Mouse (Mus musculus) B cell, adult 2 months (primary cell): ENCODE measurements at regions not wholly inside any gene's neighbourhood (a gene's known extent, or its start where the extent isn't known, plus 50 kb on each side); places are given as distances from the start of the nearest gene placed in this dataset.

Source experiments
- DNase-seq, 2 experiments: peaks; one replicate each; pipeline ENCODE4 v3.0.0; 2022

- DNase-seq, result no peak
Observed at GRCm38 (mm10) chr13:38751876-38752275, 93.0 kb upstream of the Eef1e1 start.

DNA sequence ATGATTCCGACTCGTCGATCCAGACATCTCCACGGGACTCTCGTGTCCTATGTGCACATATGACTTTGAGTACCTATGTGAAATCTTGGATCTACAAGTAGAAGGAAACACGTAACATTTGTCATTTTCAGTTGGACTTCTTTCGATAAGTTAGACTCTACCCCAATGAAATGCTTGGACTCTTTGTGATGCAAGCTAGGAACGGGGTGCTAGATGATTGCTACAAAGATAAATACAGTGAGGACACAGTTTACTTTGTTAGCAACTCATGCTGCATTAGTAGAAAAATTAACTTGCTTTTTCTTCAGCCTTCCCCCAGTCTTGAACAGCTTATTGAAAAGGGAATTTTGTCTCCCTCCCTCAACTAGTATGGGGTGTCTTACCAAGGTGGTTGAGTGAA is 81.2 kb upstream of the Eef1e1 start:
- DNase-seq, result no peak

DNA sequence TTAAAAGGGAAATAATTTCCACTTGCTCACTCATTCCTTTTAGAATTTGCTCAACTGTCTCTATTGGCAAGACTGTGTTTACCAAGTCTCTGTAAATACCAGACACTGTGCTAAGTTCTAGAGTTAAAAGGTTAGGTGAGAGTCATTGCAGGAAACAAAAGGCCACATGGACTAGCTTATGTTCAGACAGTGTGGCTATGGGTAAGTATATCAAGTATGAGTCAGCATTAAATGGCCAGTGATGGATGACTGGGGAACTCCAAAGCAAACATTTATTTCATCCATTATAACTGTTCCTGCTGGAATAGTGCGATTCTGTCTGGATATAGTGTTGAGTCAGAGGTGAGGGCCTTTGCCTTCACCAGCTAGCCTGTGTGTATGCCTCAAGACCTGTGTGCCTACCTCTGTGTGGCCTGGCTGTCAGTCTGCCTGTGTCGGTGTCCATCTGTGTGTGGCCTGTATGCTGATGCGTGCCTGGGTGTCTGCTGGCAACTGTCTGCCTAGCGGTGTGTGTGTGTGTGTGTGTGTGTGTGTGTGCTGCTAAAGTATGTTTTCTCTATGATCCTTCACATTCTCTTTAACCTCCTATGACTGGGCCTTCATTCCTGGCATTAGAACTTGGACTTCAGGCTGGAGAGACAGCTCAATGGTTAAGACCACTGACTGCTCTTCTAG is 77.6 kb upstream of the Eef1e1 start:
- no peak for DNase-seq

DNA sequence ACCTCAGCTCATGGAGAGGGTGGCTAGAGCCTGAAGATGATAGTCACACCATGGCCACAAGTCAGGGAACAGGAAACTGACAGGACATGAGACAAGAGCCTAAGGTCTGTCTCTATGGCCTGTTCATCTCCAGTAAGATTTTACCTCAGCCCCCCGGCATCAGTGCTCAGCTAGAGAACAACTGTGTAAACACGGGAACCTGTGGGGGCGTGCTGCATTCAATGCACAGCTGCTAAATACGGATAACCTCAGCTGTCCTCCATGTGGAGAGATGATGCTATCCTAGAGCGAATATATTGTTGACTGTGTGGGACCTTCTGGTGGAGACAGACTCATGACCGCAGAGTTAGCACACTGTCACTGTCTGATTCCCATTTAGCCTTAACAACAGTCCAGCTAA is 76.4 kb upstream of the Eef1e1 start:
- no peak for DNase-seq

DNA sequence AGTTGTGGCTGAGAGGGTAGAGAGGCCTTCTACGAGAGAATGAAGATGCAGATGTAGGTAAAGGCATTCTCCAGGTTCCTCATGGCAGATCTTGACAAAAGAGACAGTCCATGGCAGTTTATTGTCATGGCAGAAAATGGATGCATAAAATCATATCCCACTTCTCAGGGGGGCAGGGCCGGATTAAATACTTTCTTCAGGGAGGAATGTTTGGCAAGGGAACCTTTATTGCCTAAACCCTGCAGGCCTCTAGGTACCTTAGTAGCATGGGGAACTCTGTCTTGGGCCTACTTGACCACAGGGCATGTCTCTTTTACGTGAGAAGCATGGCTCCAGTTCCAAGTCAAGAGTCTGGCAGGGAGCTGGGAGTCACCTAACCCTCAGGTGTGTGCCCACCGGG is 74.4 kb upstream of the Eef1e1 start:
- DNase-seq, result no peak

DNA sequence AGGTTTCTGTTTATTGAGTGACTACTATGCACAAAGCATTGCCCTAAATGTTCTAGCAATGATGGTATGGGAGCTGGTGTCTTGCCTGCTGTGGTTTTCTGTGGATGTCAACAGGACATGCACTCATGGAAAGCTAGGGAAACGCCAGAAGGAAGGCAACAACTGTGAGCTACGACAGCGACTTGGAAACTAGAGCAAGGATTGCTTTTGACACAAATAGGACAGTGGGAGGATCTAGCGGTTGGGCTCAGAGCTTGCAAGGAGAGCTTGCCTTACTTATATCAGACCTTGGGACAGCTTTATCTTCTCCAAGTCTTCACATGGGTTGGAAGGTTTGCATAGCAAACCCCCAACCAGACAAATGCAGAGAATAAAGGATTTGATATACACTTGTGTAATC is 66.6 kb upstream of the Eef1e1 start:
- no peak for DNase-seq

GRCm38 (mm10) chr13:38721166-38721565 is 62.3 kb upstream of the Eef1e1 start:
- no peak for DNase-seq

DNA sequence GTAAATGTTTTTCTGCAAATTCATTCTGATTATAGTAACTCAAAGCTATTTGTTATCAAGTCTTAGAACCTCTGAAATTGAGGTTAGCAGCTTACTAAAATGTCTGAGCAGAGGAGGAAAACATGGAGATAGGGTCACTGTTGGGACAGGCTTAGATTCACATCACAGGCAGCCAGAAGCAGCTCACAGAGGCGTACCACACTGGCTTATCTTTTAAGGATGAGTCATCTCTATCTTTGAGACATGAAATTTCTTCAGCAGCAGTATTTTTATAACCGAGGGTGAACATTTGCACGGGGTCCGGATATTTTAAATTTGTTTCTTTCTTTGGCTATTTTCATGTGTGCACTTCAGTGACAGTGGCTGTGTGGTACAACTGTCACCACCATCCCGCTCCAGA is 56.0 kb upstream of the Eef1e1 start:
- DNase-seq, result no peak
